In the genomic region with DNA sequence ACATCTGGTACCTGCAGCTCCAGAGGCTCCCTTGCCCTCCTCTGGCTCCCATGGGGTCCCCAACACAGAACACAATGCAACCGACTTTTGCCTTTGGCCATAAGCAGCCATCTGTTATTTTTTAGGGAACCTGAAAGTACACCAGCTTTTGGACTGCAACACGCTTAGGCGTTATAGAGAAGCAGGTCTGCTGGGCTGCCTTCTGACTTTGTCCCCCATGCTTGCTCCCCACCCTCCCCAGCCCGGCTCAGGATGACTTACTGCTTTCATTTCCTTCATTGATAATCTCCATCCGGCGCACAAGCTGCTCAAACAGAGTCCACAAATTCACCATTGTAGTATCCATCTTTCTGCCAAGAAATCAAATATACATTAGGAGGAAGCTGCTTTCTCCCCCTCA, we compare ENCODE assay signal across 30 mouse cellular contexts. TPM values are rescaled to one million over a fixed set of nuclear protein-coding genes. Genes with fewer than 3 reads are reported as not detected.
DNase-seq lines count a peak whose midpoint lies in the region; ATAC-seq and TF ChIP-seq lines count a peak whose summit lies in the region.
"Had no signal": no experiment of that assay in that cellular context is flagged by ENCODE, and none has a peak within 500 bp of the region (broad histone marks: within the 10 kb centered on the region; RNA-seq: fewer than 3 reads in every experiment).

No protein-coding gene starts in this region.

- no peak for TF ChIP-seq CTCF in lung, adult 2 months (IDR thresholded peaks at IDR 0.05; ENCODE audit: insufficient read depth, low read length)

- no peak for DNase-seq in hindbrain, embryonic 14.5 days (ENCODE audit: low spot score)
- DNase-seq in lung, adult 2 months: no peak
- DNase-seq in adrenal gland, postnatal 4 days (ENCODE audit: low spot score in 2 of 2): no peak
- DNase-seq: adrenal gland, adult 8-10 months; cerebellum, adult 2 months; gastrocnemius, adult 2 months; heart, postnatal 36 days; kidney, adult 8-10 months; kidney, postnatal 10 days; layer of hippocampus, postnatal 36 days; lung, adult 18-20 months; lung, postnatal 14 days; right cerebral cortex, postnatal 14 days; spleen, adult 18-20 months had no signal

- peak overlapping the region; percentile 48; the same call in 1 of the 2 replicates for H3K27ac ChIP-seq in midbrain, embryonic 13.5 days
- no peak overlapping the region for H3K27ac ChIP-seq in midbrain, embryonic 15.5 days
- peak overlapping the region; percentile 22; the same call in 1 of the 2 replicates for H3K27ac ChIP-seq in embryonic facial prominence, embryonic 13.5 days
- peak overlapping the region; percentile 61 for H3K27ac ChIP-seq in hindbrain, embryonic 14.5 days
- peak overlapping the region; percentile 78 for H3K27ac ChIP-seq in neural tube, embryonic 14.5 days (ENCODE audit: low read depth, low read length)
- H3K27ac ChIP-seq: forebrain, embryonic 12.5 days; gastrocnemius, adult 2 months; heart, embryonic 15.5 days; limb, embryonic 13.5 days; liver, embryonic 12.5 days had no signal

- H3K9ac ChIP-seq in midbrain, embryonic 13.5 days (replicated peaks): no peak overlapping the region
- H3K9ac ChIP-seq in midbrain, embryonic 15.5 days: no peak overlapping the region
- no peak overlapping the region for H3K9ac ChIP-seq in embryonic facial prominence, embryonic 13.5 days
- H3K9ac ChIP-seq in hindbrain, embryonic 14.5 days: no peak overlapping the region
- H3K9ac ChIP-seq in neural tube, embryonic 14.5 days (replicated peaks; ENCODE audit: low read depth, low read length): no peak overlapping the region
- H3K9ac ChIP-seq: forebrain, embryonic 12.5 days; heart, embryonic 15.5 days; limb, embryonic 13.5 days; liver, embryonic 12.5 days had no signal

- no peak for TF ChIP-seq POLR2A in lung, adult 2 months (IDR thresholded peaks at IDR 0.05; ENCODE audit: borderline replicate concordance, extremely low read depth, low read depth, low read length)

- no peaks in the 10 kb centered on the region for H3K27me3 ChIP-seq in midbrain, embryonic 13.5 days
- H3K27me3 ChIP-seq in midbrain, embryonic 15.5 days (replicated peaks): no peaks in the 10 kb centered on the region
- no peaks in the 10 kb centered on the region for H3K27me3 ChIP-seq in embryonic facial prominence, embryonic 13.5 days
- no peaks in the 10 kb centered on the region for H3K27me3 ChIP-seq in hindbrain, embryonic 14.5 days (ENCODE audit: control insufficient read depth, insufficient read depth, low read length)
- H3K27me3 ChIP-seq in neural tube, embryonic 14.5 days (ENCODE audit: control insufficient read depth, insufficient read depth, low read length): no peaks in the 10 kb centered on the region
- H3K27me3 ChIP-seq: forebrain, embryonic 12.5 days; heart, embryonic 15.5 days; limb, embryonic 13.5 days; liver, embryonic 12.5 days; megakaryocyte, embryonic 14.5 days had no signal

- H3K9me3 ChIP-seq in midbrain, embryonic 13.5 days: no peaks in the 10 kb centered on the region
- no peaks in the 10 kb centered on the region for H3K9me3 ChIP-seq in midbrain, embryonic 15.5 days
- H3K9me3 ChIP-seq in embryonic facial prominence, embryonic 13.5 days: no peaks in the 10 kb centered on the region
- H3K9me3 ChIP-seq in hindbrain, embryonic 14.5 days (ENCODE audit: control insufficient read depth, low read length): no peaks in the 10 kb centered on the region
- no peaks in the 10 kb centered on the region for H3K9me3 ChIP-seq in neural tube, embryonic 14.5 days (ENCODE audit: control insufficient read depth, low read length)
- H3K9me3 ChIP-seq: forebrain, embryonic 12.5 days; heart, embryonic 15.5 days; limb, embryonic 13.5 days; liver, embryonic 12.5 days; megakaryocyte, embryonic 14.5 days had no signal

- ATAC-seq in midbrain, embryonic 13.5 days: no peak
- ATAC-seq in midbrain, embryonic 15.5 days (replicated peaks): no peak
- ATAC-seq in embryonic facial prominence, embryonic 13.5 days (ENCODE audit: insufficient number of reproducible peaks, insufficient read depth, low FRiP score, low TSS enrichment, low read depth): no peak
- ATAC-seq in hindbrain, embryonic 14.5 days (ENCODE audit: low FRiP score): no peak
- no peak for ATAC-seq in neural tube, embryonic 14.5 days (ENCODE audit: low read depth)
- ATAC-seq: activated CD4-positive, CD25-positive, alpha-beta regulatory T cell, adult 4 months; liver, embryonic 12.5 days had no signal

- peaks cover 51% of the 10 kb centered on the region for H3K4me1 ChIP-seq in midbrain, embryonic 13.5 days (replicated peaks)
- H3K4me1 ChIP-seq in midbrain, embryonic 15.5 days: peaks cover 50% of the 10 kb centered on the region
- H3K4me1 ChIP-seq in embryonic facial prominence, embryonic 13.5 days: peaks cover 32% of the 10 kb centered on the region
- peaks cover 38% of the 10 kb centered on the region for H3K4me1 ChIP-seq in hindbrain, embryonic 14.5 days (replicated peaks; ENCODE audit: control insufficient read depth, insufficient read depth, low read length)
- peaks cover 40% of the 10 kb centered on the region for H3K4me1 ChIP-seq in neural tube, embryonic 14.5 days (ENCODE audit: control insufficient read depth, insufficient read depth, low read length)
- H3K4me1 ChIP-seq in lung, adult 2 months (ENCODE audit: control insufficient read depth, insufficient read depth, low read length): no peaks in the 10 kb centered on the region

- H3K4me2 ChIP-seq in midbrain, embryonic 13.5 days (replicated peaks): no peak overlapping the region
- no peak overlapping the region for H3K4me2 ChIP-seq in midbrain, embryonic 15.5 days
- no peak overlapping the region for H3K4me2 ChIP-seq in embryonic facial prominence, embryonic 13.5 days
- peak overlapping the region; percentile 19; the same call in 1 of the 2 replicates for H3K4me2 ChIP-seq in hindbrain, embryonic 14.5 days (replicated peaks)
- peak overlapping the region; percentile 7; the same call in 1 of the 2 replicates for H3K4me2 ChIP-seq in neural tube, embryonic 14.5 days (ENCODE audit: low read depth, low read length)
- H3K4me2 ChIP-seq: forebrain, embryonic 12.5 days; heart, embryonic 15.5 days; limb, embryonic 13.5 days; liver, embryonic 12.5 days had no signal

- no peak overlapping the region for H3K4me3 ChIP-seq in midbrain, embryonic 13.5 days (replicated peaks)
- H3K4me3 ChIP-seq in midbrain, embryonic 15.5 days: no peak overlapping the region
- H3K4me3 ChIP-seq in embryonic facial prominence, embryonic 13.5 days: no peak overlapping the region
- H3K4me3 ChIP-seq in hindbrain, embryonic 14.5 days (replicated peaks; ENCODE audit: low read length): no peak overlapping the region
- no peak overlapping the region for H3K4me3 ChIP-seq in neural tube, embryonic 14.5 days (ENCODE audit: low read depth, low read length)
- H3K4me3 ChIP-seq in lung, adult 2 months (replicated peaks; ENCODE audit: extremely low read depth, low read depth, low read length): no peak overlapping the region
- H3K4me3 ChIP-seq: erythroblast, embryonic 14.5 days; forebrain, embryonic 12.5 days; gastrocnemius, adult 2 months; heart, embryonic 15.5 days; limb, embryonic 13.5 days; liver, embryonic 12.5 days; megakaryocyte, embryonic 14.5 days had no signal

- 75% methylated on average over 6 of the region's 6 CpGs for WGBS in midbrain, embryonic 13.5 days
- 57% methylated on average over 6 of the region's 6 CpGs for WGBS in midbrain, embryonic 15.5 days
- 64% methylated on average over 6 of the region's 6 CpGs for WGBS in embryonic facial prominence, embryonic 13.5 days
- WGBS in hindbrain, embryonic 14.5 days: 39% methylated on average over 6 of the region's 6 CpGs
- WGBS in neural tube, embryonic 14.5 days: 40% methylated on average over 6 of the region's 6 CpGs
- WGBS in lung, adult 2 months: 71% methylated on average over 6 of the region's 6 CpGs

- H3K36me3 ChIP-seq in midbrain, embryonic 13.5 days: peaks cover 18% of the 10 kb centered on the region
- no peaks in the 10 kb centered on the region for H3K36me3 ChIP-seq in midbrain, embryonic 15.5 days (replicated peaks)
- H3K36me3 ChIP-seq in embryonic facial prominence, embryonic 13.5 days: peaks cover 39% of the 10 kb centered on the region
- H3K36me3 ChIP-seq in hindbrain, embryonic 14.5 days (replicated peaks; ENCODE audit: control insufficient read depth, insufficient read depth): peaks cover 7% of the 10 kb centered on the region; the same call in 1 of the 2 replicates
- no peaks in the 10 kb centered on the region for H3K36me3 ChIP-seq in neural tube, embryonic 14.5 days (ENCODE audit: control insufficient read depth, insufficient read depth, low read length)

RNA-seq across cellular contexts. Expression of a gene that starts 8.8 kb away (rescaled TPM):
- 118 and 125 TPM in 2 replicates for polyA plus RNA-seq in midbrain, embryonic 13.5 days (2015; fragmentation: Nextera tagmentation; extraction: Ambion mirVana)
- 49.0 and 56.9 TPM in 2 replicates for polyA plus RNA-seq in midbrain, embryonic 15.5 days (2015; fragmentation: Nextera tagmentation; extraction: Ambion mirVana)
- 131 and 132 TPM in 2 replicates for polyA plus RNA-seq in embryonic facial prominence, embryonic 13.5 days (2015; fragmentation: Nextera tagmentation; extraction: Ambion mirVana)
- polyA plus RNA-seq in hindbrain, embryonic 14.5 days (2014; fragmentation: Nextera tagmentation; extraction: Ambion mirVana): 44.9 and 51.3 TPM in 2 replicates
- 45.9 and 65.6 TPM in 2 replicates for polyA plus RNA-seq in neural tube, embryonic 14.5 days (2014; fragmentation: Nextera tagmentation; extraction: Ambion mirVana)
- 2.9 and 4.9 TPM in 2 replicates for polyA plus RNA-seq in lung, adult 2 months (2012; rRNA removed)
- total RNA-seq in adrenal gland, postnatal 4 days (2021): 10 to 100 TPM; 49.9 to 55.4 TPM

RNA-seq across cellular contexts. Expression of a gene that starts 27.5 kb away (rescaled TPM):
- 48.0 and 54.5 TPM in 2 replicates for polyA plus RNA-seq in midbrain, embryonic 13.5 days (2015; fragmentation: Nextera tagmentation; extraction: Ambion mirVana)
- 64.0 and 65.9 TPM in 2 replicates for polyA plus RNA-seq in midbrain, embryonic 15.5 days (2015; fragmentation: Nextera tagmentation; extraction: Ambion mirVana)
- 3.3 and 4.2 TPM in 2 replicates for polyA plus RNA-seq in embryonic facial prominence, embryonic 13.5 days (2015; fragmentation: Nextera tagmentation; extraction: Ambion mirVana)
- polyA plus RNA-seq in hindbrain, embryonic 14.5 days (2014; fragmentation: Nextera tagmentation; extraction: Ambion mirVana): 49.7 and 51.7 TPM in 2 replicates
- 66.0 and 69.8 TPM in 2 replicates for polyA plus RNA-seq in neural tube, embryonic 14.5 days (2014; fragmentation: Nextera tagmentation; extraction: Ambion mirVana)
- polyA plus RNA-seq in lung, adult 2 months (2012; rRNA removed): 0.18 and 0.19 TPM in 2 replicates
- 1 to 10 TPM; 1.4 to 1.5 TPM for total RNA-seq in adrenal gland, postnatal 4 days (2021)
- polyA plus RNA-seq: erythroblast, embryonic 14.5 days had no signal

RNA-seq across cellular contexts. Expression of a gene that starts 41.4 kb away (rescaled TPM):
- polyA plus RNA-seq in midbrain, embryonic 13.5 days (2015; fragmentation: Nextera tagmentation; extraction: Ambion mirVana): 0.71 and 0.99 TPM in 2 replicates
- polyA plus RNA-seq in midbrain, embryonic 15.5 days (2015; fragmentation: Nextera tagmentation; extraction: Ambion mirVana): 0.41 and 0.49 TPM in 2 replicates
- not detected in 2 replicates for polyA plus RNA-seq in embryonic facial prominence, embryonic 13.5 days (2015; fragmentation: Nextera tagmentation; extraction: Ambion mirVana)
- 0.77 and 1.2 TPM in 2 replicates for polyA plus RNA-seq in hindbrain, embryonic 14.5 days (2014; fragmentation: Nextera tagmentation; extraction: Ambion mirVana)
- polyA plus RNA-seq in neural tube, embryonic 14.5 days (2014; fragmentation: Nextera tagmentation; extraction: Ambion mirVana): 1.4 and 1.6 TPM in 2 replicates
- polyA plus RNA-seq in lung, adult 2 months (2012; rRNA removed): not detected in 2 replicates
- total RNA-seq in adrenal gland, postnatal 4 days (2021): under 1 TPM in 1 of 2 experiments, not detected in 1; 0.81 TPM
- total RNA-seq: adrenal gland, adult 8-10 months; gastrocnemius, adult 2 months; gastrocnemius, postnatal 4 days; heart, postnatal 36 days; MEL had no signal
- polyA plus RNA-seq: activated CD4-positive, CD25-positive, alpha-beta regulatory T cell, adult 4 months; C2C12; erythroblast, embryonic 14.5 days; forebrain, embryonic 12.5 days; heart, embryonic 15.5 days; intestine, embryonic 14.5 days; limb, embryonic 13.5 days; liver, embryonic 12.5 days; thymus, postnatal 0 days had no signal

RNA-seq across cellular contexts. Expression of a gene that starts 52.0 kb away (rescaled TPM):
- polyA plus RNA-seq in midbrain, embryonic 13.5 days (2015; fragmentation: Nextera tagmentation; extraction: Ambion mirVana): 0.79 and 1.1 TPM in 2 replicates
- 1.3 and 1.4 TPM in 2 replicates for polyA plus RNA-seq in midbrain, embryonic 15.5 days (2015; fragmentation: Nextera tagmentation; extraction: Ambion mirVana)
- polyA plus RNA-seq in embryonic facial prominence, embryonic 13.5 days (2015; fragmentation: Nextera tagmentation; extraction: Ambion mirVana): 0.24 and 1.2 TPM in 2 replicates
- 0.42 and 1.4 TPM in 2 replicates for polyA plus RNA-seq in hindbrain, embryonic 14.5 days (2014; fragmentation: Nextera tagmentation; extraction: Ambion mirVana)
- polyA plus RNA-seq in neural tube, embryonic 14.5 days (2014; fragmentation: Nextera tagmentation; extraction: Ambion mirVana): 1.4 and 2.1 TPM in 2 replicates
- polyA plus RNA-seq in lung, adult 2 months (2012; rRNA removed): 511 and 692 TPM in 2 replicates
- total RNA-seq in adrenal gland, postnatal 4 days (2021): 1 to 10 TPM; 2.5 to 3.4 TPM
- total RNA-seq: gastrocnemius, adult 2 months; gastrocnemius, postnatal 4 days; heart, postnatal 36 days; layer of hippocampus, postnatal 36 days; MEL had no signal
- polyA plus RNA-seq: activated CD4-positive, CD25-positive, alpha-beta regulatory T cell, adult 4 months; erythroblast, embryonic 14.5 days had no signal

RNA-seq across cellular contexts. Expression of a gene that starts 59.3 kb away (rescaled TPM):
- polyA plus RNA-seq in midbrain, embryonic 13.5 days (2015; fragmentation: Nextera tagmentation; extraction: Ambion mirVana): 137 and 145 TPM in 2 replicates
- 114 and 119 TPM in 2 replicates for polyA plus RNA-seq in midbrain, embryonic 15.5 days (2015; fragmentation: Nextera tagmentation; extraction: Ambion mirVana)
- 55.0 and 73.1 TPM in 2 replicates for polyA plus RNA-seq in embryonic facial prominence, embryonic 13.5 days (2015; fragmentation: Nextera tagmentation; extraction: Ambion mirVana)
- polyA plus RNA-seq in hindbrain, embryonic 14.5 days (2014; fragmentation: Nextera tagmentation; extraction: Ambion mirVana): 93.2 and 107 TPM in 2 replicates
- polyA plus RNA-seq in neural tube, embryonic 14.5 days (2014; fragmentation: Nextera tagmentation; extraction: Ambion mirVana): 110 TPM in 2 replicates
- polyA plus RNA-seq in lung, adult 2 months (2012; rRNA removed): 30.1 and 38.0 TPM in 2 replicates
- 100 to 1,000 TPM in 1 of 2 experiments, 10 to 100 TPM in 1; 94.9 to 103 TPM for total RNA-seq in adrenal gland, postnatal 4 days (2021)

Comparison
In these comparisons a context has a peak if more than half of its experiments do, and no peak if none do; other contexts are left out.
1. H3K4me2 ChIP-seq: peak in hindbrain, embryonic 14.5 days (single experiment) and neural tube, embryonic 14.5 days (single experiment); none in midbrain, embryonic 13.5 days (single experiment), midbrain, embryonic 15.5 days (single experiment) and embryonic facial prominence, embryonic 13.5 days (single experiment).